Mouse (Mus musculus) layer of hippocampus, adult 2 months (tissue): ENCODE data around the gene Gpc6. TPM values are rescaled to one million over a fixed set of nuclear protein-coding genes. Genes with fewer than 3 reads are reported as not detected.

Experiments
- DNase-seq, 2 experiments: peaks; one replicate each; pipeline ENCODE4 v3.0.0; 2022; ENCODE audit warnings: low spot score in 2 of 2
- H3K27ac ChIP-seq: fragments of 200-600 bp; 2 replicates; pipeline ENCODE4 v1.8.1; 2022
- H3K4me3 ChIP-seq: fragments of 200-600 bp; 2 replicates; pipeline ENCODE4 v1.8.1; 2022; ENCODE audit warnings: mild to moderate bottlenecking
- CTCF ChIP-seq: fragments of 200-600 bp; conservative IDR thresholded peaks from 2 replicates; pipeline ENCODE4 v1.8.1; 2022; ENCODE audit warnings: antibody characterized with exemption, mild to moderate bottlenecking, moderate library complexity
- total RNA-seq, 2 experiments: library from RNA; stranded (reverse); gene quantifications; 2 replicates each; pipeline ENCODE4 v1.2.3; 2021

The Gpc6 gene
- total RNA-seq, 2 experiments from 2014 or later, result 10.5 to 10.6 TPM

- H3K27ac ChIP-seq, result no peak overlapping the region
- no peak for DNase-seq
- TF ChIP-seq CTCF, result no peak
Observed at GRCm38 (mm10) chr14:117324214-117324613, 399.1 kb downstream of the Gpc6 start.

GRCm38 (mm10) chr14:117332256-117332655 is 407.1 kb downstream of the Gpc6 start:
- H3K27ac ChIP-seq, result no peak overlapping the region
- no peak for DNase-seq
- no peak for TF ChIP-seq CTCF
- no peak overlapping the region for H3K4me3 ChIP-seq

More at GRCm38 (mm10) chr14:117324214-117324613, 399.1 kb downstream of the Gpc6 start:
- H3K4me3 ChIP-seq, result no peak overlapping the region

- no peak overlapping the region for H3K27ac ChIP-seq
- no peak for DNase-seq
- no peak for TF ChIP-seq CTCF
- no peak overlapping the region for H3K4me3 ChIP-seq
Observed at GRCm38 (mm10) chr14:117337271-117337670, 412.2 kb downstream of the Gpc6 start.

GRCm38 (mm10) chr14:117340549-117340948 is 415.4 kb downstream of the Gpc6 start:
- TF ChIP-seq CTCF, result no peak

GRCm38 (mm10) chr14:117344505-117344904 is 419.4 kb downstream of the Gpc6 start:
- H3K27ac ChIP-seq, result no peak overlapping the region
- no peak for TF ChIP-seq CTCF
- no peak for DNase-seq
- H3K4me3 ChIP-seq, result no peak overlapping the region

More at GRCm38 (mm10) chr14:117340549-117340948, 415.4 kb downstream of the Gpc6 start:
- DNase-seq, result no peak
- Histone ChIP-seq H3K4me3 (no peak overlapping the region), H3K27ac (no peak overlapping the region)

- DNase-seq, result no peak
- Histone ChIP-seq H3K4me3 (no peak overlapping the region), H3K27ac (no peak overlapping the region)
- TF ChIP-seq CTCF, result no peak
Observed at GRCm38 (mm10) chr14:117346372-117346885, 421.3 kb downstream of the Gpc6 start.

GRCm38 (mm10) chr14:117351296-117351695 is 426.2 kb downstream of the Gpc6 start:
- DNase-seq, result no peak
- no peak for TF ChIP-seq CTCF
- no peak overlapping the region for H3K27ac ChIP-seq
- no peak overlapping the region for H3K4me3 ChIP-seq

GRCm38 (mm10) chr14:117361155-117361964 is 436.2 kb downstream of the Gpc6 start:
- H3K27ac ChIP-seq, result no peak overlapping the region
- no peak for TF ChIP-seq CTCF
- no peak for DNase-seq
- no peak overlapping the region for H3K4me3 ChIP-seq

- DNase-seq, result no peak
- no peak overlapping the region for H3K4me3 ChIP-seq
- H3K27ac ChIP-seq, result no peak overlapping the region
- TF ChIP-seq CTCF, result no peak
Observed at GRCm38 (mm10) chr14:117361965-117362309, 436.8 kb downstream of the Gpc6 start.

- Histone ChIP-seq H3K27ac (no peak overlapping the region), H3K4me3 (no peak overlapping the region; the same call in 1 of the 2 replicates)
- DNase-seq, result no peak
- no peak for TF ChIP-seq CTCF
Observed at GRCm38 (mm10) chr14:117369331-117369866, 444.3 kb downstream of the Gpc6 start.

- Histone ChIP-seq H3K4me3 (no peak overlapping the region), H3K27ac (no peak overlapping the region)
- no peak for DNase-seq
- TF ChIP-seq CTCF, result no peak
Observed at GRCm38 (mm10) chr14:117376822-117377376, 451.8 kb downstream of the Gpc6 start.

- Histone ChIP-seq H3K4me3 (no peak overlapping the region), H3K27ac (no peak overlapping the region)
- TF ChIP-seq CTCF, result no peak
- DNase-seq, result no peak
Observed at GRCm38 (mm10) chr14:117379979-117380378, 454.9 kb downstream of the Gpc6 start.

GRCm38 (mm10) chr14:117383188-117383587 is 458.1 kb downstream of the Gpc6 start:
- peak in 1 of 2 experiments; percentile 16 for DNase-seq
- no peak for TF ChIP-seq CTCF
- Histone ChIP-seq H3K27ac (no peak overlapping the region), H3K4me3 (no peak overlapping the region)
